Mouse (Mus musculus) liver (tissue): ENCODE measurements around the gene Olfr1335.
"Not testable (repeated sequence)": the region's sequence is repeated elsewhere in the genome, so short reads cannot be mapped to it uniquely, and the experiment has no call there.

Source experiments
- DNase-seq: peaks from one replicate; pipeline ENCODE4 v3.0.0-alpha.2; 2020; ENCODE audit warnings: mixed read lengths

Gene Olfr1335

GRCm38 (mm10) chr4:118809844-118810243 lies at the start of gene Olfr1335:
TSS of gene Olfr1335 (minus strand) at chr4:118809944.
- DNase-seq = no peak

DNA sequence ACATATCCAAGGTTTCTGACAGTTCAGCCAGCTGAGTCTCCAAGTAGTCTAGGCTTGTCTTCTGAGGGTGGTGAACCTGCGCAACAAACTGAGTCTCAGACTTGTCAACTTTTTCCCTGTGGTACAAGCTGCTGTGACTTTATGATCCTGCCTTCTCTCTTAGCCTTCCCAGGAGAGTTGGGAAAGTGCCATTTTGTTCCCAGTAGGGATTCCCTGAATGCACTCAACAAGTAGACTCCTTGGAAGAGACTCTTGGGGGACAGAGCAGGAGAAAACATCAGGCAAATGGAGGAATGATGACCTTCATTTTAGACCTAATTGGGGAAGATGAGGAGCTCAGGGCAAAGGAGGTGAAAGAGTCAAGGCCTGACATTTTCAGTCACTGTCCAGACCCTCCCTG lies 26.4 kb upstream of the Olfr1335 start, which contains the start of gene Olfr1333:
Gene Olfr1333 (minus strand): TSS at position 101 of the 400 bp plus-strand sequence.
- no peak for DNase-seq

DNA sequence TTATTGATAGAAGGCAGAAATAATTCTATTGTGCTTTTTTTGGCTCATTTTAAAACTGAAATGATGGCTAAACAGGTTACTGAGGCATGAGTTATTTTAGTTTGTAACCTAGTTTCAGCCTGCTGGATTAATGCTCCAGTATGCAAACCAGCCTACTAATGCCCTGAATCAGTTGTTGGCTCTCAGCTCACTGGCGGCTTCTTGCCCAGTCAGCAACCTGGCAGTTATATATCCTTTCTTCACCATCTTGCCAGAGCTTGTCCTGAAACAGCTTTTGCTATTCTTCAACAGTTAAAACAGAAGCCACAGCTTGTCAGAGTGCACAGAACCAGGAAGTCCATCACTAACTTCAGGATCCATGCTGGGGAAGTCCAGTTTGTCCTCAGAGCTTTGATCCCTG lies 9.2 kb upstream of the Olfr1335 start:
- no peak for DNase-seq

DNA sequence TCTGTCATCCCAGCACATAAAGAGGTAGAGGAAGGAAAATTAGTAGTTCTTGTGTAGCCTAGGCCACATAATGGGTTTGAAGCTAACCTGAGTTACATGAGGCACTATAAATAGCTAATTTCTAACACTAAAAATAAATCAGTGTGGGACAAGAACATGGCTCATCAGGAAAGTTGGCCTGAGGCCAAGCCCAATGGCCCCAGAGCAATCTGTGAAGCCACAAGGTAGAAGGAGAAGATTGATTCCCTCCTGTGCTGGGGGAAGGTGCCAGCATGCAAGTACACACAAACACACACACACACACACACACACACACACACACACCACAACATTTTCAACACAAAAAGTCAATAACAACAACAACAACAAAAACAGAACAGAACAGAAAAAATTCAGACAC lies 16.9 kb downstream of the Olfr1335 start:
- not testable (repeated sequence) for DNase-seq

DNA sequence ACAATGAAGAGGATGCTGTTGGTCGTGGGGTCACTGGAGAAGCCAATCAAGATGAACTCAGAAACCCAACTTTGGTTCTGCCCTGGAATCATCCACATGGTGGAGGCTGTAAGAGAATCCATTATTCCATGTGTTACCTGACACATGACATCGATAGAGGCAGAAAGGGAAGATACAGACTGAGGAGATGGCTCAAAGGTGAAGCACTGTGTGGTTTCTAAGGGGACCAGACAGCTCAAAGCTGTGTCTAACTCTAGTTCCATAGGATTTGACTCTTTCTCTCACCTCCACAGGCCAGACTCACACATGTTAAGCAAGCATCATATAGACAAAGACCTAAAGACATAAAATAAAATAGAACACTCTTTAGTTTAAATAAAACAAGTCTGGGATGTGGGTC lies 27.3 kb downstream of the Olfr1335 start, which contains the start of gene Olfr1337:
Gene Olfr1337 (minus strand): TSS at position 101 of the 400 bp plus-strand sequence.
- DNase-seq = no peak
